Mouse (Mus musculus) heart, embryonic 14.5 days (tissue): Measurements from ENCODE around the gene Apbb1. TPM values are rescaled to one million over a fixed set of nuclear protein-coding genes. Genes with fewer than 3 reads are reported as not detected.

Experiments used
- ATAC-seq: fragments of 200-750 bp; cut with Nextera tagmentation; 2 replicates; pipeline ENCODE4 v1.8.0; 2017; ENCODE audit warnings: low read depth, moderate TSS enrichment; ENCODE audit not compliant: insufficient number of reproducible peaks, insufficient read depth, low FRiP score
- H3K27ac ChIP-seq, 2 experiments: fragments of 200-500 bp in 1 of 2; fragments of 300-500 bp in 1 of 2; sonication (generic) in 1 of 2; replicated peaks in 1 of 2; 2 replicates each; pipeline ENCODE4 v1.5.1; 2012 to 2014; ENCODE audit warnings: low read depth in 2 of 2, low read length in 2 of 2, control low read depth in 1 of 2, mild to moderate bottlenecking in 1 of 2, mixed read lengths in 1 of 2; ENCODE audit not compliant: control insufficient read depth in 1 of 2, insufficient read depth in 1 of 2
- H3K27me3 ChIP-seq: fragments of 300-500 bp; sonication (generic); 2 replicates; pipeline ENCODE4 v1.6.1; 2014; ENCODE audit warnings: mild to moderate bottlenecking, low read length, control low read depth; ENCODE audit not compliant: control insufficient read depth, insufficient read depth
- H3K36me3 ChIP-seq: fragments of 300-500 bp; sonication (generic); 2 replicates; pipeline ENCODE4 v1.6.1; 2014; ENCODE audit warnings: mild to moderate bottlenecking, control low read depth, low read length, mixed read lengths; ENCODE audit not compliant: control insufficient read depth, insufficient read depth
- H3K4me1 ChIP-seq, 2 experiments: fragments of 200-500 bp in 1 of 2; fragments of 300-500 bp in 1 of 2; sonication (generic) in 1 of 2; 2 replicates each; pipeline ENCODE4 v1.6.1; 2012 to 2014; ENCODE audit warnings: low read length in 2 of 2, control low read depth in 1 of 2, mixed read lengths in 1 of 2; ENCODE audit not compliant: control insufficient read depth in 2 of 2, insufficient read depth in 2 of 2
- H3K4me2 ChIP-seq: fragments of 300-500 bp; sonication (generic); 2 replicates; pipeline ENCODE4 v1.6.1; 2014; ENCODE audit warnings: mild to moderate bottlenecking, low read length
- H3K4me3 ChIP-seq, 2 experiments: fragments of 200-500 bp in 1 of 2; fragments of 300-500 bp in 1 of 2; sonication (generic) in 1 of 2; 2 replicates each; pipeline ENCODE4 v1.5.1; 2012 to 2014; ENCODE audit warnings: low read length in 2 of 2, mild to moderate bottlenecking in 2 of 2, control low read depth in 1 of 2, low read depth in 1 of 2, moderate library complexity in 1 of 2; ENCODE audit not compliant: control insufficient read depth in 1 of 2, insufficient read depth in 1 of 2
- H3K9ac ChIP-seq: fragments of 300-500 bp; sonication (generic); 2 replicates; pipeline ENCODE4 v1.6.1; 2014; ENCODE audit warnings: mild to moderate bottlenecking, low read length
- H3K9me3 ChIP-seq: fragments of 300-500 bp; sonication (generic); 2 replicates; pipeline ENCODE4 v1.6.1; 2016; ENCODE audit warnings: low read length, control low read depth; ENCODE audit not compliant: control insufficient read depth
- whole genome bisulfite sequencing: fragments of 180-500 bp; shearing (Covaris S2); extraction: QIAGEN DNeasy Blood & Tissue Kit; methylation state at CpG from one replicate; pipeline ENCODE4 v1.1.7; 2014; 5-methylcytosine and 5-hydroxymethylcytosine counted together
- polyA plus RNA-seq: library from polyadenylated mRNA; unstranded; fragments of >200 nt; fragmentation: Nextera tagmentation; extraction: Ambion mirVana; gene quantifications from 2 replicates; pipeline ENCODE4 v1.2.1, GENCODE M21; 2014

The Apbb1 gene
- polyA plus RNA-seq, 1 experiment from 2014 or later, result 39.6 TPM

DNA sequence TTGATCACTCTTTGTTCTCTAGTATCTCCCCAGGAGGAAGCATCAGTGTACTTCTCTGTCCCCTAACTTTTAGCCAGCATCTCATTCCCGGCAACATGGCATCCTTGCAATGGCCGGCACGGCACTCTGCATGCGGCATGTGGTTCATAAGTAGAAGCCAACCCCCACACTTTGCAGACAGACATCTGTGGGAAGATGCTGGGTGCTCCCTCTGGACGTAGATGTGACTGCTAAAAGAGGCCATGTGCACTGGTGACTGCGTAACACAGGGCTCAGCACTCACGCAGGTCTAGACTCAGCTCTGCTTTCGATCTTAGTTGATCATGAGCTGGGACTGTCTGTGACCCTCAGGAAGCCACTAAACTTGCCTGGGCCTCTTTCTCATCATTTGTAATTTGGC lies 8.5 kb downstream of the Apbb1 start:
- no peak for ATAC-seq
- H3K36me3 ChIP-seq, result peaks cover 24% of the 10 kb centered on the region; the same call in 1 of the 2 replicates
- no peaks in the 10 kb centered on the region for H3K9me3 ChIP-seq
- 92% methylated on average over 8 of the region's 8 CpGs for WGBS
- H3K4me2 ChIP-seq, result no peak overlapping the region
- H3K4me1 ChIP-seq, result peaks cover 16 to 22% of the 10 kb centered on the region in 2 experiments
- no peak overlapping the region for H3K9ac ChIP-seq
- H3K27me3 ChIP-seq, result no peaks in the 10 kb centered on the region
- no peak overlapping the region for H3K4me3 ChIP-seq
- no peak overlapping the region for H3K27ac ChIP-seq

DNA sequence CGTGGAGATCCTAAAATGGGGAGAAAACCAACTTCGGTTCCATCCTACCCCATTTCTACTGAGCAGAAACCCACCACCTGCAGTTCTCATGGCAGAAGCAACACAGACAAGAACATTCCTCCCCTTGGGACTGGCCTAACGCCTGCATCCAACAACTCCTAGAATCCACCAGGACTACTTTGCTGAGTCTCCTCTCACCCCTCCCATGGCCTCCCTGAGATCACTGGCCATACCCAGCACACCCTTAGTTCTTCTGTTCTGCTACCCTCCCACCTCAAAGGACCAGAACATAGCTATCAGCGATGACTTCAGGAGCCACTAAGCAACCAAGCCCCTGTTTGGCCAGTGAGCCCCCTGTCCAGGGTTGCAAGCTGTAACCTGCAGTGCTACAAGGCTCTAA lies 10.7 kb downstream of the Apbb1 start:
- H3K4me1 ChIP-seq, result peaks cover 16 to 26% of the 10 kb centered on the region in 2 experiments
- no peak overlapping the region for H3K27ac ChIP-seq
- WGBS, result 71% methylated on average over 4 of the region's 4 CpGs
- no peak overlapping the region for H3K4me2 ChIP-seq
- no peak overlapping the region for H3K4me3 ChIP-seq
- H3K27me3 ChIP-seq, result no peaks in the 10 kb centered on the region
- no peak for ATAC-seq
- peaks cover 39% of the 10 kb centered on the region for H3K36me3 ChIP-seq
- H3K9me3 ChIP-seq, result no peaks in the 10 kb centered on the region
- H3K9ac ChIP-seq, result no peak overlapping the region

DNA sequence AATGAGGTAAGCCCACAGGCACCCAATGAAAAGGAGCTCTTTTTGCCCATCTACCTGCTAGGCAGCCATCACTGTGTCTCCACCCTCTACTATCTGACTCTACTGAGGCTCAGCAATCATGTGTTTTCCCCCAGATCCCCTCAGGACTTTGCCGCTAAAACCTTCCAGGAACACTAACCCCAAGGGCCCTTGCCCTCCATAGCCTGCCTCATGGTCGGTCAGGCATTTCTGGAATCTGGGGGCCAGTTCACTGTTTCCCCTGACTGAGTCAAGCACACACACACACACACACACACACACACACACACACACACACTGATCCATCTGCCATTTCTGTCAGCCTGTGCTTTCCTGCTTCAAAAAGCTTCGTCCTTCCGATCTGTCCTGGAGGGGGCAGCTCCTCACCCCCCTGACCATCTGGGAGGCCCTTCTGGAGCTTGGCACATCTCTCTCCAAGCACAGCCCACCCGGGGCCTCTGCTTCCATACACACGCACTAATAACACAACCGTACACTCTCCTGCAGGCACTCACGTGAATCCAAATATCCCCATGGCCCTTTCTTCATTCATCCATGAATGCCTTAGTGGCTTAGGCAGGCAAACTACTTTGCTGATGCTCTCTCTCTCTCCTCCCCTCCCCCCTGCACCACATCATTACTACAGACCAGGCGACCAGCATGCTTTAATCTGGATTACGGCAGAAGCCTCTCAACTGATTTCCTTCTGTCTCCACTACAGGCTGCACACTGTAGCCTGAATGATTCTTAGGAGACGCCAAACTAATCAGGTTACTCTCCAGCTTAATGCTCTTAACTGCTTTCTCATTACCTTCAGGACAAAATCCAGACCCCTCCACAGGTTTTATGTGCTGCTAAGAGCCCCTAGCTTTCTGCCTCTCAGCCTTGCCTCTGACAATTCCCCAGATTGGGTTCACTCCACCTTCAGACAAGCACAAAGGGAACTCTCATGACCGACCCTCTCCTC lies 11.6 kb downstream of the Apbb1 start:
- H3K4me1 ChIP-seq, result peaks cover 22 to 34% of the 10 kb centered on the region in 2 experiments
- H3K4me2 ChIP-seq, result no peak overlapping the region
- H3K27ac ChIP-seq, result no peak overlapping the region
- no peak overlapping the region for H3K9ac ChIP-seq
- H3K4me3 ChIP-seq, result no peak overlapping the region
- WGBS, result 36% methylated on average over 12 of the region's 12 CpGs
- no peaks in the 10 kb centered on the region for H3K27me3 ChIP-seq
- H3K9me3 ChIP-seq, result no peaks in the 10 kb centered on the region
- ATAC-seq, result no peak
- peaks cover 47% of the 10 kb centered on the region for H3K36me3 ChIP-seq

DNA sequence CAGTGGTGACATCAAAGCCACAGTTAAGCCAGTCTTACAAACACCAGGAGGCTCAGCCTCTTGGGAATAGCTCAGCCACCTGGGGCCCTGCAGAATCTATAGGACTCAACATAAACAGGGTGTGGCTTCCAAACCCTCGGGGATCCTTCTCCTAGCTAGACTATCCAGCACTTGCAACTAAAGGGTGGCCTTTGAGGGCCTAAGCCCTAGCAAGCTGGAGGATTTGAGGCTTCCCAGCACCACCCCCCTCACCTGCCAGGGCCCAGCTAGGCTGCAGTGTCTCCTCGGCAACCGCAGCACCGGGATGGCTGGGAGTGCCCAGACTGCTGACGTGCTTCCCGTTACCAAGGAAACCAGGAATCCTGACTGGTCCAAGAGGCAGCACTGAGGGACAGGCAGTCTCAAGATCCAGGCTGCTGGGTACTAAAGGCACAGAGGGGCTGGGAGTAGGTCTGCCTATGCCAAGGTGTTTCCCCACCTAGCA lies 12.4 kb downstream of the Apbb1 start:
- Histone ChIP-seq H3K4me1 (peaks cover 22 to 34% of the 10 kb centered on the region in 2 experiments), H3K27ac (no peak overlapping the region), H3K9me3 (no peaks in the 10 kb centered on the region), H3K27me3 (no peaks in the 10 kb centered on the region), H3K36me3 (peaks cover 49% of the 10 kb centered on the region), H3K4me2 (no peak overlapping the region), H3K4me3 (no peak overlapping the region), H3K9ac (no peak overlapping the region)
- no peak for ATAC-seq
- 15% methylated on average over 6 of the region's 6 CpGs for WGBS

DNA sequence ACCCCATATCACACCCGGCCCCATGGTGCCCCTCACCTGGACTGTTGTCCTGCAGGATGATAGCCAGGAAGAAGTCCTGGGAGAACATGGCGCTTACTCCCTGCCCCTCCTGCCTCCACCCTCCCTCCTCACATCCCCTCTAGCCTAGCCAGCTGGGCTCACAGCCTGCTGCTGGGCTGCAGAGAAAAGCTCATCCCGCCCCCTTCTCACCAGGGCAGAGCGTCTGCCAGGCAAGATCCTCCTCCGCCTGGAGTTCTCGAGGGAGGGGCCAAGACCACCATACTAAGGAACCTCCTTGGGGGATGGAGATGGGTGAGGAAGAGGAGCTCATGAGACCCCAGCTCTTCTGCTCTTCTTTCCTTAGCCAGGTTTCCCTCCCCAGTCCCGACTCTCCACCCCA lies 12.9 kb downstream of the Apbb1 start:
- H3K4me1 ChIP-seq, result peaks cover 22 to 34% of the 10 kb centered on the region in 2 experiments
- no peak for ATAC-seq
- H3K27me3 ChIP-seq, result no peaks in the 10 kb centered on the region
- H3K4me3 ChIP-seq, result no peak overlapping the region
- peaks cover 47% of the 10 kb centered on the region for H3K36me3 ChIP-seq
- WGBS, result 36% methylated on average over 7 of the region's 7 CpGs
- H3K4me2 ChIP-seq, result no peak overlapping the region
- H3K9ac ChIP-seq, result no peak overlapping the region
- H3K9me3 ChIP-seq, result no peaks in the 10 kb centered on the region
- H3K27ac ChIP-seq, result no peak overlapping the region

DNA sequence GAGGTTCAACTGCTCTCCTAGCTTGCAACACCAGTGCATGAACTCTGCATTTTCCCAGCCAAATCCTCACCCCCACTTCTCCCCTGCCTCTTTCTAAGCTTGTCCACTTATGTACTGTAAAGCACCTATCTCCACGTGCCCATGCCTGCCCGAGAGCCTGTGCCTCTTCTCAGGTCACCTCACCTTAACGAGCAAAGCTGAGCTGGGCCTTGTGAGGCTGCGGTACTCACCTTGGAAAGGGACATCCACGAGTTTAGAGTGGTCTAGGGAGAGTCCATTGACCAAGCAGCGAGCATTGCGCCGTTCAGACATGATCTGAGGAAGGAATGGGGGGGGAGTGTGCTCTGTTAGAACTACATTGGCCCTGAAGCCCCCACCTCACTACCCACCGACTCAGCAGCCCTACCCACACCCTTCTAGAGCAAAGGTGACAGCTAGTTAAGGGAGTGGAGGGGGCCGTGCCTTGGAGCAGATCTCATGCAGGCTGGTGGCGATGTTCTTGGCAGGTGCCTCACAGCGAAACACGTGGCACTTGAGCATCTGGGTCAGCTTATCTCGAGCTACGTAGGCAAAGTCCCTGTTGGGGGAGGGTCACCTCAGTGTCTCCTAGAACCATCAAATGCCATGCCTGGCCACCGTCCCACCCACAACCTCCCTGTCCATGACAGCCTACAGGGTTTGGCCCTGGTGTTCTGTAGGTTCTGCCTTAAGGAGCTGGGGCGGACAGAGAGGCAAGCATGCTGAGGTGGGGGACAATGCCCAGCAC lies 16.2 kb downstream of the Apbb1 start:
- H3K9me3 ChIP-seq, result no peaks in the 10 kb centered on the region
- H3K36me3 ChIP-seq, result peaks cover 43% of the 10 kb centered on the region
- no peaks in the 10 kb centered on the region for H3K27me3 ChIP-seq
- H3K4me2 ChIP-seq, result no peak overlapping the region
- no peak overlapping the region for H3K27ac ChIP-seq
- peaks cover 16 to 26% of the 10 kb centered on the region in 2 experiments for H3K4me1 ChIP-seq
- 65% methylated on average over 17 of the region's 17 CpGs for WGBS
- ATAC-seq, result peak; percentile 54; the same call in 1 of the 2 replicates
- no peak overlapping the region for H3K9ac ChIP-seq
- H3K4me3 ChIP-seq, result no peak overlapping the region

DNA sequence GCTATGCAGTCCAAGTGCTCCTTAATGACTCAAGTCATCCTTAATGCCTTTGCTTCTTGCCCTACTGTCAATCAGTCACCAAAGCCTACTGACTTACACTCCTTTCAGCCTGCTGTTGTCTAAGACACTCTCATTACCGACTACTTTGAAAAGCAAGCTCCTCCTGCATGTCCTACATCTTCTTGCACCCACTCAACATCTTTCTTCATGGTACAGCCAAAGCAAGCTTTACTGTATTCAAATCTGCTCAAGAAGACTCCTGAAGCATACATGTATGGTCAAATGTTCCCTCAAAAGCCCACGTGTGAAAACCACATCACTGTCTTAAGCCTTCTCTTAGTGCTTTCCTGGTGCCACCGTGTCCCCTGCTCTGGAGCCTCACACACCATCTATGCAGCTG lies 18.1 kb downstream of the Apbb1 start:
- Histone ChIP-seq H3K4me1 (peaks cover 7 to 11% of the 10 kb centered on the region in 2 experiments), H3K9me3 (no peaks in the 10 kb centered on the region), H3K27me3 (no peaks in the 10 kb centered on the region), H3K9ac (no peak overlapping the region), H3K27ac (no peak overlapping the region), H3K4me3 (no peak overlapping the region), H3K36me3 (peaks cover 56% of the 10 kb centered on the region), H3K4me2 (no peak overlapping the region)
- no peak for ATAC-seq
- 82% methylated on average over 3 of the region's 3 CpGs for WGBS
